Mouse (Mus musculus) hindbrain, embryonic 11.5 days (tissue): ENCODE measurements around the gene Kcnf1. TPM values are rescaled to one million over a fixed set of nuclear protein-coding genes. Genes with fewer than 3 reads are reported as not detected.
A peak's percentile ranks its signal among the peaks of the same experiment; 100 is the strongest.

ENCODE experiments used
- ATAC-seq: fragments of 200-750 bp; cut with Nextera tagmentation; 2 replicates; pipeline ENCODE4 v1.8.0; 2017; ENCODE audit warnings: mild to moderate bottlenecking, moderate TSS enrichment, moderate library complexity; ENCODE audit not compliant: low FRiP score
- DNase-seq: peaks from one replicate; pipeline ENCODE4 v3.0.0-alpha.2; 2015; ENCODE audit warnings: low spot score
- H3K27ac ChIP-seq: fragments of 300-500 bp; sonication (generic); 2 replicates; pipeline ENCODE4 v1.5.1; 2014; ENCODE audit warnings: mild to moderate bottlenecking, low read depth, low read length
- H3K27me3 ChIP-seq: fragments of 300-500 bp; sonication (generic); 2 replicates; pipeline ENCODE4 v1.6.1; 2014; ENCODE audit warnings: mild to moderate bottlenecking, low read length, moderate library complexity, mixed read lengths; ENCODE audit not compliant: control insufficient read depth, insufficient read depth
- H3K36me3 ChIP-seq: fragments of 300-500 bp; sonication (generic); 2 replicates; pipeline ENCODE4 v1.6.1; 2014; ENCODE audit warnings: mild to moderate bottlenecking, low read length, moderate library complexity, mixed read lengths; ENCODE audit not compliant: control insufficient read depth, insufficient read depth
- H3K4me1 ChIP-seq: fragments of 300-500 bp; sonication (generic); replicated peaks from 2 replicates; pipeline ENCODE4 v1.6.1; 2014; ENCODE audit warnings: low read length, mixed read lengths; ENCODE audit not compliant: control insufficient read depth, insufficient read depth
- H3K4me2 ChIP-seq: fragments of 300-500 bp; sonication (generic); replicated peaks from 2 replicates; pipeline ENCODE4 v1.6.1; 2014; ENCODE audit warnings: mild to moderate bottlenecking, low read depth, low read length
- H3K4me3 ChIP-seq: fragments of 300-500 bp; sonication (generic); 2 replicates; pipeline ENCODE4 v1.5.1; 2014; ENCODE audit warnings: low read depth, low read length
- H3K9ac ChIP-seq: fragments of 300-500 bp; sonication (generic); 2 replicates; pipeline ENCODE4 v1.6.1; 2014; ENCODE audit warnings: low read depth, low read length
- H3K9me3 ChIP-seq: fragments of 300-500 bp; sonication (generic); 2 replicates; pipeline ENCODE4 v1.6.1; 2016; ENCODE audit warnings: low read length; ENCODE audit not compliant: control insufficient read depth
- WGBS: fragments of 180-500 bp; shearing (Covaris S2); extraction: QIAGEN DNeasy Blood & Tissue Kit; methylation state at CpG from one replicate; pipeline ENCODE4 v1.1.7; 2014; 5-methylcytosine and 5-hydroxymethylcytosine counted together
- polyA plus RNA-seq: library from polyadenylated mRNA; unstranded; fragments of >200 nt; fragmentation: Nextera tagmentation; extraction: Ambion mirVana; gene quantifications from 2 replicates; pipeline ENCODE4 v1.2.1, GENCODE M21; 2014

Kcnf1 gene
- 0.10 and 0.28 TPM in 2 replicates for polyA plus RNA-seq

- peaks cover 22% of the 10 kb centered on the region for H3K27me3 ChIP-seq
- H3K27ac ChIP-seq: no peak within 1 kb of the TSS
- H3K4me2 ChIP-seq: peak within 1 kb of the TSS; percentile 99
- ATAC-seq: peak; percentile 26
- WGBS: 9% methylated on average over 4 of the region's 4 CpGs
- H3K4me1 ChIP-seq: peaks cover 6% of the 10 kb centered on the region; the same call in 1 of the 2 replicates
- DNase-seq: no peak
- H3K36me3 ChIP-seq: no peaks in the 10 kb centered on the region
- H3K9me3 ChIP-seq: no peaks in the 10 kb centered on the region
- peak within 1 kb of the TSS; percentile 53 for H3K4me3 ChIP-seq
- H3K9ac ChIP-seq: peak within 1 kb of the TSS; percentile 65
Observed at GRCm38 (mm10) chr12:17176757-17177092, at the start of gene Kcnf1. Gene Kcnf1 (minus strand): TSS chr12:17176888.

GRCm38 (mm10) chr12:17225012-17225411 lies 48.3 kb upstream of the Kcnf1 start:
- ATAC-seq (no peak), DNase-seq (no peak)
- no peaks in the 10 kb centered on the region for H3K9me3 ChIP-seq

GRCm38 (mm10) chr12:17223050-17223449 lies 46.4 kb upstream of the Kcnf1 start:
- H3K36me3 ChIP-seq: no peaks in the 10 kb centered on the region
- no peaks in the 10 kb centered on the region for H3K9me3 ChIP-seq
- no peak for ATAC-seq
- no peak overlapping the region for H3K9ac ChIP-seq
- no peaks in the 10 kb centered on the region for H3K4me1 ChIP-seq
- H3K27ac ChIP-seq: no peak overlapping the region
- no peak overlapping the region for H3K4me3 ChIP-seq
- H3K27me3 ChIP-seq: no peaks in the 10 kb centered on the region
- no peak for DNase-seq
- no peak overlapping the region for H3K4me2 ChIP-seq
- 74% methylated on average over 3 of the region's 3 CpGs for WGBS

More at GRCm38 (mm10) chr12:17225012-17225411, 48.3 kb upstream of the Kcnf1 start:
- 81% methylated on average over 5 of the region's 5 CpGs for WGBS
- no peak overlapping the region for H3K9ac ChIP-seq
- no peaks in the 10 kb centered on the region for H3K4me1 ChIP-seq
- no peak overlapping the region for H3K4me3 ChIP-seq
- no peaks in the 10 kb centered on the region for H3K27me3 ChIP-seq
- H3K27ac ChIP-seq: no peak overlapping the region
- H3K4me2 ChIP-seq: no peak overlapping the region
- no peaks in the 10 kb centered on the region for H3K36me3 ChIP-seq

DNA sequence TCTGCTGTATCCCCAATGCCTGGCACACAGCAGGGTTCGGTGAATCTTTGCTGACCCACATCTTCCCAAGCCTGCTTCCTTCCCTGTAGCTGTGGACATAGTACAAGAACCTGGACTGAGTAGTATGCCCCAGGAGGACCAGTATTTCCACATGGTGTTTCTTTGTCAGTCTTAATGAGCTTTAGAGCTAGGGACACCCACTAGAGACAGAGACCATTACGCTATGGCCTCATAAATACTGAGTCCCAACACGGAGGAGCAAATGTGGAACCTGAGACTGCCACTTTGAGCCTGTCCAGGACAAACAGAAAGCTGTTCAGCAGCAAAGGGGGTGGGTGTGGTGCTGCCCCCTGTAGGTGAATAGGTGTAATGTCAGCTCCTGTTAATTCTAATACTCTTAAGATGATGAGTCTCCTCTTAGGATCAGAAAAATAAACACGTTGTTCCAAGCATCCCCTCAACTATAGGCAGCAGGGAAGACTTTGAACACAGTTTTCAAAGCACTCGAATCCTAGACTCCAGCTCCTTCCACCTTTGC lies 45.3 kb upstream of the Kcnf1 start:
- peak; percentile 44 for DNase-seq
- ATAC-seq: no peak
- Histone ChIP-seq H3K9ac (no peak overlapping the region), H3K4me1 (no peaks in the 10 kb centered on the region), H3K27ac (no peak overlapping the region), H3K9me3 (no peaks in the 10 kb centered on the region), H3K4me2 (no peak overlapping the region), H3K27me3 (no peaks in the 10 kb centered on the region), H3K36me3 (no peaks in the 10 kb centered on the region), H3K4me3 (no peak overlapping the region)
- WGBS: 50% methylated on average over 5 of the region's 5 CpGs

GRCm38 (mm10) chr12:17220631-17221030 lies 43.9 kb upstream of the Kcnf1 start:
- DNase-seq (no peak), ATAC-seq (no peak)
- WGBS: 73% methylated on average over 5 of the region's 5 CpGs
- no peaks in the 10 kb centered on the region for H3K9me3 ChIP-seq
- no peak overlapping the region for H3K4me3 ChIP-seq
- no peaks in the 10 kb centered on the region for H3K36me3 ChIP-seq
- no peak overlapping the region for H3K4me2 ChIP-seq
- H3K4me1 ChIP-seq: no peaks in the 10 kb centered on the region
- H3K27ac ChIP-seq: no peak overlapping the region
- no peak overlapping the region for H3K9ac ChIP-seq
- H3K27me3 ChIP-seq: no peaks in the 10 kb centered on the region

GRCm38 (mm10) chr12:17219107-17219506 lies 42.4 kb upstream of the Kcnf1 start:
- 89% methylated on average over 4 of the region's 4 CpGs for WGBS
- ATAC-seq: no peak

GRCm38 (mm10) chr12:17218390-17218789 lies 41.7 kb upstream of the Kcnf1 start:
- Histone ChIP-seq H3K27ac (no peak overlapping the region), H3K27me3 (no peaks in the 10 kb centered on the region), H3K4me2 (no peak overlapping the region), H3K9me3 (no peaks in the 10 kb centered on the region), H3K9ac (no peak overlapping the region), H3K4me1 (no peaks in the 10 kb centered on the region), H3K4me3 (no peak overlapping the region), H3K36me3 (no peaks in the 10 kb centered on the region)
- ATAC-seq: no peak
- WGBS: 69% methylated on average over 8 of the region's 8 CpGs
- DNase-seq: no peak

More at GRCm38 (mm10) chr12:17219107-17219506, 42.4 kb upstream of the Kcnf1 start:
- H3K4me2 ChIP-seq: no peak overlapping the region
- no peak overlapping the region for H3K4me3 ChIP-seq
- no peaks in the 10 kb centered on the region for H3K9me3 ChIP-seq
- no peak overlapping the region for H3K9ac ChIP-seq
- no peak overlapping the region for H3K27ac ChIP-seq
- DNase-seq: no peak
- H3K36me3 ChIP-seq: no peaks in the 10 kb centered on the region
- H3K4me1 ChIP-seq: no peaks in the 10 kb centered on the region
- H3K27me3 ChIP-seq: no peaks in the 10 kb centered on the region

DNA sequence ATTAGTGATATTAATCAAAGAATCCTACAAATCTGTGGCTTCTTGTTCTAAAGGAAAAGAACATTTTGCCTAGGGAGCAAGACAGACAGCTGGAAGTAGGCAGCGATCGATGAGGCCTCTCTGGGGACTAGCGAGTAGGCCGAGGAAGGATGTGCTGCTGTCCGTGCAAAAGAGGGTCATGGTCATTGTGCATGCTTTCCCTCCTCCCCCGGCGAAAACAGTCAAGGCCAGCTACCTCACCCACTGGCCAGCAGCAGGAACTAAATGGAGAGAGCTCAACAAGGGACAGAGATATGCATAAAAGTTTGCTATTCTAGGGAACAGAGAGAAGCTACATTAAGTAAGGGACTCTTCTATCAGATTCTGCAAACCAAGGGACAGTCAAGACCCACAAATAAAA lies 39.1 kb upstream of the Kcnf1 start:
- DNase-seq (no peak), ATAC-seq (no peak)
- H3K4me2 ChIP-seq: no peak overlapping the region
- H3K4me1 ChIP-seq: no peaks in the 10 kb centered on the region
- WGBS: 90% methylated on average over 7 of the region's 7 CpGs
- H3K9ac ChIP-seq: no peak overlapping the region
- H3K36me3 ChIP-seq: no peaks in the 10 kb centered on the region
- H3K27ac ChIP-seq: no peak overlapping the region
- no peaks in the 10 kb centered on the region for H3K27me3 ChIP-seq
- H3K4me3 ChIP-seq: no peak overlapping the region
- no peaks in the 10 kb centered on the region for H3K9me3 ChIP-seq

DNA sequence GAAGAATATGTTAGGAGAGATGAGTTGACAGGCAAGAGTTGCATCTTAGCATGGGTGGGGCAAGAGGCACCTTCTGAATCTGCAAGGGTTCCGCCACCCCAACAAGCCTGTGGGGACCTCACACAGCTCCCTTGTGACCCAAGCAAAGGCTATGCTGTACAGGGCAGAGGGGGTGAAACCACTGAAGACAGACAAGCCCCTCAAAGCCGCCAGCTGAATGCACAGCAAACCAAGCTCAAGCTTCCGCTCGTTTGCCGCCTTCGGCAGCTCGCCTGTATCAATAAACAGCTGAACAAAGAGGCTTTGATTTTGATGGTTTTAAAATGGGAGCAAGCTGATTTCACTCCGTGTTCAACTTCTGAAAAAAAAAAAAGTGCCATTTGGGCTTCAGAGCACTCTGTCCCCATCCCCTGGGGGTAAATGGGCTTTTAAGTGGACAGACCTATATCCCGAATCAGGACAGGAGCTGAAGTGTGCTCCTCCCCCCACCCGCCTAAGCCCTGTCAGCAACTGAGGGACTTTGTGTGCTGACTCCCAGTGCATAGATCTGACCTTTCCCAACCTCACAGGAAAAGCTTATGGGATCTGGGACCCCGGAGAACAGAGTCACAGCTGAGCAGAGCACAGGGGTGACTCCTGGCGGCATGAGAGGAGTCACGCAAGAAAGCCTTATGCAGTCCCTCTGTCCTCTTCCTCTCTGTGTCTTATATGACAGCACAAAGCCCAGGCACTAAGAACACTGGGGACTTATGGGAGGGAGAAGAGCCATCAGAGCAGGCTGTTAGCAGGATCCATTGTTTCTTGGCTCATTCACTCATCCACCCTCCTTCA lies 26.0 kb upstream of the Kcnf1 start:
- Histone ChIP-seq H3K27me3 (no peaks in the 10 kb centered on the region), H3K9ac (no peak overlapping the region), H3K4me1 (no peaks in the 10 kb centered on the region), H3K9me3 (no peaks in the 10 kb centered on the region), H3K27ac (no peak overlapping the region), H3K36me3 (no peaks in the 10 kb centered on the region), H3K4me2 (no peak overlapping the region), H3K4me3 (no peak overlapping the region)
- no peak for ATAC-seq
- 41% methylated on average over 13 of the region's 13 CpGs for WGBS
- DNase-seq: peak; percentile 26
